Mouse (Mus musculus) C2C12 (cell line): ENCODE measurements around the gene Lrrc23.

Experiments
- CTCF ChIP-seq: IDR thresholded peaks from one replicate; pipeline ENCODE4 v1.5.1; 2011; ENCODE audit not compliant: control insufficient read depth, insufficient read depth, insufficient read length
- FOSL1 ChIP-seq: IDR thresholded peaks from one replicate; pipeline ENCODE4 v1.8.0; 2011; ENCODE audit warnings: mild to moderate bottlenecking, low read length; ENCODE audit not compliant: poor library complexity, insufficient read depth, severe bottlenecking
- MYOG ChIP-seq: IDR thresholded peaks from one replicate; pipeline ENCODE4 v1.6.1; 2011; ENCODE audit not compliant: control insufficient read depth, insufficient read length; ENCODE audit errors: extremely low read depth

- no peak for TF ChIP-seq CTCF
- no peak for TF ChIP-seq FOSL1
- TF ChIP-seq MYOG = no peak
Observed at GRCm38 (mm10) chr6:124820891-124821290, 41.4 kb upstream of the Lrrc23 start.
